9 mouse cellular contexts compared by ENCODE assay signal in genomic region chr17:29975731-29976130, GRCm38 (mm10). TPM values are rescaled to one million over a fixed set of nuclear protein-coding genes. Genes with fewer than 3 reads are reported as not detected.
DNase-seq lines count a peak whose midpoint lies in the region; ATAC-seq and TF ChIP-seq lines count a peak whose summit lies in the region.
"Had no signal": no experiment of that assay in that cellular context is flagged by ENCODE, and none has a peak within 500 bp of the region (broad histone marks: within the 10 kb centered on the region; RNA-seq: fewer than 3 reads in every experiment).

No protein-coding gene starts in this region.

- TF ChIP-seq CTCF in ES-Bruce4 (IDR thresholded peaks at IDR 0.05; ENCODE audit: low read depth, low read length) = peak; percentile 79
- TF ChIP-seq CTCF in lung, adult 2 months (IDR thresholded peaks at IDR 0.05; ENCODE audit: insufficient read depth, low read length) = peak; percentile 77

- TF ChIP-seq POLR2A in ES-Bruce4 (IDR thresholded peaks at IDR 0.05; ENCODE audit: insufficient read depth, low read length) = no peak
- TF ChIP-seq POLR2A in lung, adult 2 months (IDR thresholded peaks at IDR 0.05; ENCODE audit: borderline replicate concordance, extremely low read depth, low read depth, low read length) = no peak

- TF ChIP-seq EP300 in ES-Bruce4 (IDR thresholded peaks at IDR 0.05; ENCODE audit: insufficient read depth, low read depth, low read length) = no peak

- H3K4me2 ChIP-seq in forebrain, embryonic 11.5 days (ENCODE audit: low read depth, low read length, severe bottlenecking) = no peak overlapping the region
- H3K4me2 ChIP-seq: liver, embryonic 15.5 days had no signal

- peak; percentile 24 for DNase-seq in brain, embryonic 18.5 days (ENCODE audit: low read depth, low spot score)
- peak; percentile 94 for DNase-seq in forebrain, embryonic 11.5 days (ENCODE audit: low spot score)
- peak; percentile 92 to 95 for DNase-seq in heart, postnatal 10 days
- DNase-seq in layer of hippocampus, adult 11-12 months (ENCODE audit: low spot score) = peak; percentile 85
- DNase-seq in lung, adult 2 months = peak; percentile 86
- DNase-seq in ovary, postnatal 36 days (ENCODE audit: low spot score) = peak; percentile 86
- peak; percentile 41 to 78 for DNase-seq in thymus, postnatal 10 days (ENCODE audit: low spot score in 2 of 2)

- peaks cover 5% of the 10 kb centered on the region for H3K4me1 ChIP-seq in ES-Bruce4 (ENCODE audit: control insufficient read depth, insufficient read depth, low read length)
- no peaks in the 10 kb centered on the region for H3K4me1 ChIP-seq in forebrain, embryonic 11.5 days (replicated peaks; ENCODE audit: control insufficient read depth, insufficient read depth, low read length)
- no peaks in the 10 kb centered on the region for H3K4me1 ChIP-seq in lung, adult 2 months (ENCODE audit: control insufficient read depth, insufficient read depth, low read length)

- peak; percentile 58; the same call in 1 of the 2 replicates for ATAC-seq in forebrain, embryonic 11.5 days (replicated peaks; ENCODE audit: low FRiP score)

- H3K36me3 ChIP-seq in ES-Bruce4 (ENCODE audit: control insufficient read depth, insufficient read depth, low read length, poor library complexity, severe bottlenecking) = no peaks in the 10 kb centered on the region
- no peaks in the 10 kb centered on the region for H3K36me3 ChIP-seq in forebrain, embryonic 11.5 days (ENCODE audit: control insufficient read depth, insufficient read depth, low read length)
- H3K36me3 ChIP-seq: liver, embryonic 15.5 days had no signal

- intact Hi-C loops in heart, postnatal 10 days (cut with DNase I) = loop anchor here (1.0 to 10.0 kb wide), 5 partner anchors 130 to 617 kb away; no protein-coding TSS in a partner anchor

- H3K27me3 ChIP-seq in ES-Bruce4 (ENCODE audit: control insufficient read depth, insufficient read depth, low read length, poor library complexity, severe bottlenecking) = no peaks in the 10 kb centered on the region
- no peaks in the 10 kb centered on the region for H3K27me3 ChIP-seq in forebrain, embryonic 11.5 days (ENCODE audit: control insufficient read depth, insufficient read depth, low read length)

- no peaks in the 10 kb centered on the region for H3K9me3 ChIP-seq in ES-Bruce4 (replicated peaks; ENCODE audit: control insufficient read depth, insufficient read depth, low read length, poor library complexity, severe bottlenecking)
- no peaks in the 10 kb centered on the region for H3K9me3 ChIP-seq in forebrain, embryonic 11.5 days (ENCODE audit: control insufficient read depth, low read length)
- H3K9me3 ChIP-seq: liver, embryonic 15.5 days had no signal

- no peak overlapping the region for H3K27ac ChIP-seq in ES-Bruce4 (ENCODE audit: insufficient read depth, low read length)
- H3K27ac ChIP-seq in forebrain, embryonic 11.5 days (ENCODE audit: low read depth, low read length) = no peak overlapping the region
- H3K27ac ChIP-seq: liver, embryonic 15.5 days had no signal

- no peak overlapping the region for H3K4me3 ChIP-seq in ES-Bruce4 (ENCODE audit: low read depth, low read length)
- H3K4me3 ChIP-seq in forebrain, embryonic 11.5 days (ENCODE audit: low read depth, low read length) = no peak overlapping the region
- H3K4me3 ChIP-seq in lung, adult 2 months (replicated peaks; ENCODE audit: extremely low read depth, low read depth, low read length) = no peak overlapping the region
- H3K4me3 ChIP-seq: liver, embryonic 15.5 days had no signal

- WGBS in forebrain, embryonic 11.5 days = 9% methylated on average over 8 of the region's 8 CpGs
- WGBS in lung, adult 2 months = 5% methylated on average over 8 of the region's 8 CpGs

- no peak overlapping the region for H3K9ac ChIP-seq in ES-Bruce4 (ENCODE audit: low read depth, poor library complexity, severe bottlenecking)
- H3K9ac ChIP-seq in forebrain, embryonic 11.5 days (ENCODE audit: low read length) = no peak overlapping the region
- H3K9ac ChIP-seq: liver, embryonic 15.5 days had no signal

RNA-seq across cellular contexts. Expression of gene Mdga1, which starts 5.8 kb away (rescaled TPM):
- 2.6 and 4.5 TPM in 2 replicates for polyA plus RNA-seq in ES-Bruce4 (2011; ENCODE audit: insufficient read depth, insufficient read length, low read depth, missing spikeins)
- 6.2 and 7.4 TPM in 2 replicates for polyA plus RNA-seq in forebrain, embryonic 11.5 days (2014; fragmentation: Nextera tagmentation; extraction: Ambion mirVana)
- total RNA-seq in heart, postnatal 10 days (2021) = 10 to 100 TPM; 17.2 to 17.8 TPM
- 3.9 and 4.4 TPM in 2 replicates for polyA plus RNA-seq in lung, adult 2 months (2012; rRNA removed)

RNA-seq across cellular contexts. Expression of gene Zfand3, which starts 28.8 kb away (rescaled TPM):
- polyA plus RNA-seq in ES-Bruce4 (2011; ENCODE audit: insufficient read depth, insufficient read length, low read depth, missing spikeins) = 69.3 and 70.8 TPM in 2 replicates
- polyA plus RNA-seq in forebrain, embryonic 11.5 days (2014; fragmentation: Nextera tagmentation; extraction: Ambion mirVana) = 55.8 and 68.6 TPM in 2 replicates
- total RNA-seq in heart, postnatal 10 days (2021) = 100 to 1,000 TPM; 137 to 138 TPM
- 93.6 and 122 TPM in 2 replicates for polyA plus RNA-seq in lung, adult 2 months (2012; rRNA removed)

Comparison
In these comparisons a context has a peak if more than half of its experiments do, and no peak if none do; other contexts are left out.
1. DNase-seq: peak in every context shown above with its lines; median percentile 94 in forebrain, embryonic 11.5 days; 94 in heart, postnatal 10 days; 86 in lung, adult 2 months; 86 in ovary, postnatal 36 days; 85 in layer of hippocampus, adult 11-12 months; 60 in thymus, postnatal 10 days; 24 in brain, embryonic 18.5 days.